In the genomic region with DNA sequence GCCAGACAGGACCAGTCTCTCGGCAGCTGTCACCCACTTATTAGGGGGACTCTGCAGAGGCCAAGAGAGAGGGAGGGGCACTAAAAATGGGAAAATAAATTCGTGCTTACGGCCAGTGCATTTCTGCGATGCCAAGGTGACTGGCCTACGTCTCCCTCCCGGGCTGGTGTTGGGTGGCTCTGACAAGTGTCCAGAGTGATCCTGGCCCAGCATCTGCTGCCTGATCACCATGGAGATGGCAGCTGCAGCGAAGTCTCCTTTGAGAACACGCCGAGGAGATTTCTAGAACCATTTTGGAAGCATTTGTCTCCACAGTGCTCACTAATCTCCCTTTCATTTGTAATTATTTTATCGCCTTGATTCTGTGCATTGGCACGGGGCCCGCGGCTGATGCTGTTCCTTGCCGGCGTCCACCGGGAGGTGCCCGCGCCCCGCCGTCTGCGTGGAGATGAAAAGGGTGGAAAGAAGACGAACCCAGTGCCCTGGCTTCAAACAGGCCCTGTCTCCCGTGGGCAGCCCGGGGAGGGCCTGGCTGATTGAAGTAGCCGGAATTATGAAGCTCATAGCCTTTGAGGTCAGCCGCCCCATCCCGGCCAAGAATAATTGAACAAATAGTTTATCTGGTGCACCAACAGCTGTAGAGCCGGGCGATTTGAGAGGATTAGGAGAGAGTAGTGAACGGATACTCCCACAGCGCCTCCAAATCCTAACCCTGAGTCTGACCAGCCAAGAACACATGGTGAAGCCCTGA, we compare ENCODE assay signal across 13 mouse cellular contexts.
DNase-seq lines count a peak whose midpoint lies in the region; ATAC-seq lines count a peak whose summit lies in the region.
"Had no signal": no experiment of that assay in that cellular context is flagged by ENCODE, and none has a peak within 500 bp of the region (broad histone marks: within the 10 kb centered on the region; RNA-seq: fewer than 3 reads in every experiment).

No protein-coding gene starts in this region.

- no peaks in the 10 kb centered on the region for H3K9me3 ChIP-seq in hindbrain, embryonic 14.5 days (ENCODE audit: control insufficient read depth, low read length)
- H3K9me3 ChIP-seq in hindbrain, embryonic 10.5 days = 0 out of 2 replicates have a peak, but pooled peaks cover 3% of the 10 kb centered on the region
- H3K9me3 ChIP-seq: embryonic facial prominence, embryonic 15.5 days; lung, embryonic 15.5 days had no signal

- DNase-seq in hindbrain, embryonic 14.5 days (ENCODE audit: low spot score) = no peak
- no peak for DNase-seq in hindbrain, embryonic 10.5 days (ENCODE audit: low spot score)
- DNase-seq in right cerebral cortex, postnatal 10 days (ENCODE audit: low spot score in 2 of 2) = peak; percentile 58 to 62
- no peak for DNase-seq in right cerebral cortex, adult 2 months (ENCODE audit: low spot score in 2 of 2)
- DNase-seq in heart, postnatal 14 days = peak; percentile 21 to 25
- peak; percentile 44 for DNase-seq in skeletal muscle tissue, adult 2 months (ENCODE audit: low read depth, low spot score)
- DNase-seq in embryo, embryonic 10.5 days (ENCODE audit: low spot score) = no peak
- DNase-seq in lung, postnatal 4 days = no peak
- DNase-seq: adrenal gland, postnatal 25 days had no signal

- no peaks in the 10 kb centered on the region for H3K27me3 ChIP-seq in hindbrain, embryonic 14.5 days (ENCODE audit: control insufficient read depth, insufficient read depth, low read length)
- H3K27me3 ChIP-seq in hindbrain, embryonic 10.5 days (ENCODE audit: insufficient read depth, poor library complexity, severe bottlenecking) = no peaks in the 10 kb centered on the region
- H3K27me3 ChIP-seq: CH12.LX; embryonic facial prominence, embryonic 15.5 days; lung, embryonic 15.5 days had no signal

- peaks cover 7% of the 10 kb centered on the region; the same call in 1 of the 2 replicates for H3K4me1 ChIP-seq in hindbrain, embryonic 14.5 days (replicated peaks; ENCODE audit: control insufficient read depth, insufficient read depth, low read length)
- H3K4me1 ChIP-seq in hindbrain, embryonic 10.5 days (replicated peaks) = 0 out of 2 replicates have a peak, but pooled peaks cover 2% of the 10 kb centered on the region
- H3K4me1 ChIP-seq: embryonic facial prominence, embryonic 15.5 days had no signal

- no peak overlapping the region for H3K9ac ChIP-seq in hindbrain, embryonic 14.5 days
- H3K9ac ChIP-seq: embryonic facial prominence, embryonic 15.5 days; lung, embryonic 15.5 days had no signal

- WGBS in hindbrain, embryonic 14.5 days = 63% methylated on average over 31 of the region's 31 CpGs
- WGBS in hindbrain, embryonic 10.5 days = 84% methylated on average over 31 of the region's 31 CpGs

- intact Hi-C loops in heart, postnatal 14 days (cut with DNase I) = loop anchor here (10.0 kb wide), 1 partner anchor 778 kb away; a partner anchor contains a TSS

- H3K27ac ChIP-seq in hindbrain, embryonic 14.5 days = no peak overlapping the region
- no peak overlapping the region for H3K27ac ChIP-seq in hindbrain, embryonic 10.5 days
- H3K27ac ChIP-seq: embryonic facial prominence, embryonic 15.5 days; lung, embryonic 15.5 days had no signal

- no peak overlapping the region for H3K4me3 ChIP-seq in hindbrain, embryonic 14.5 days (replicated peaks; ENCODE audit: low read length)
- H3K4me3 ChIP-seq in hindbrain, embryonic 10.5 days = no peak overlapping the region
- H3K4me3 ChIP-seq: embryonic facial prominence, embryonic 15.5 days; lung, embryonic 15.5 days had no signal

- H3K4me2 ChIP-seq in hindbrain, embryonic 14.5 days (replicated peaks) = peak overlapping the region; percentile 10; the same call in 1 of the 2 replicates
- H3K4me2 ChIP-seq: embryonic facial prominence, embryonic 15.5 days; lung, embryonic 15.5 days had no signal

- peak; percentile 46; the same call in 1 of the 2 replicates for ATAC-seq in hindbrain, embryonic 14.5 days (ENCODE audit: low FRiP score)
- ATAC-seq: intestine, postnatal 0 days had no signal

- H3K36me3 ChIP-seq in hindbrain, embryonic 14.5 days (replicated peaks; ENCODE audit: control insufficient read depth, insufficient read depth) = no peaks in the 10 kb centered on the region
- H3K36me3 ChIP-seq in hindbrain, embryonic 10.5 days = no peaks in the 10 kb centered on the region
- H3K36me3 ChIP-seq: embryonic facial prominence, embryonic 15.5 days; lung, embryonic 15.5 days had no signal

Comparison
In these comparisons a context has a peak if more than half of its experiments do, and no peak if none do; other contexts are left out.
1. DNase-seq: peak in right cerebral cortex, postnatal 10 days (2 of 2), heart, postnatal 14 days (2 of 2) and skeletal muscle tissue, adult 2 months (single experiment); none in hindbrain, embryonic 14.5 days (single experiment), hindbrain, embryonic 10.5 days (single experiment), right cerebral cortex, adult 2 months (0 of 2), embryo, embryonic 10.5 days (single experiment) and lung, postnatal 4 days (0 of 2).